Mouse (Mus musculus) bone marrow macrophage, adult 2 months (primary cell): ENCODE data around the gene Sdhb.

Source experiments
- CTCF ChIP-seq: IDR thresholded peaks from 2 replicates; pipeline ENCODE4 v1.5.1; 2012; ENCODE audit warnings: low read depth, mild to moderate bottlenecking, low read length, moderate library complexity
- POLR2A ChIP-seq: IDR thresholded peaks from 2 replicates; pipeline ENCODE4 v1.6.1; 2012; ENCODE audit warnings: mild to moderate bottlenecking, low read depth, low read length, borderline replicate concordance

- TF ChIP-seq CTCF (peak; percentile 73), POLR2A (no peak)
These were observed 3.3 kb upstream of the Sdhb start for GRCm38 (mm10) chr4:140957725-140958124.
